Mouse (Mus musculus) cortical plate, adult 2 months (tissue): ENCODE results near the gene Zscan2. TPM values are rescaled to one million over a fixed set of nuclear protein-coding genes. Genes with fewer than 3 reads are reported as not detected.

ENCODE experiments used
- H3K27ac ChIP-seq: fragments of 200-500 bp; 2 replicates; pipeline ENCODE4 v1.5.1; 2012; ENCODE audit warnings: low read length, control low read depth, inconsistent platforms; ENCODE audit not compliant: insufficient read depth
- H3K4me1 ChIP-seq: fragments of 200-500 bp; 2 replicates; pipeline ENCODE4 v1.6.1; 2011; ENCODE audit warnings: low read length; ENCODE audit not compliant: control insufficient read depth, insufficient read depth
- H3K4me3 ChIP-seq: fragments of 200-500 bp; 2 replicates; pipeline ENCODE4 v1.5.1; 2011; ENCODE audit warnings: mild to moderate bottlenecking, low read length, control low read depth; ENCODE audit not compliant: insufficient read depth
- CTCF ChIP-seq: fragments of 200-500 bp; IDR thresholded peaks from 2 replicates; pipeline ENCODE4 v1.5.1; 2011; ENCODE audit warnings: mild to moderate bottlenecking, control low read depth, low read length; ENCODE audit not compliant: insufficient read depth; ENCODE audit errors: extremely low read depth
- POLR2A ChIP-seq: fragments of 200-500 bp; IDR thresholded peaks from 2 replicates; pipeline ENCODE4 v1.6.1; 2011; ENCODE audit warnings: mild to moderate bottlenecking, low read length, control low read depth; ENCODE audit not compliant: insufficient read depth; ENCODE audit errors: extremely low read depth
- polyA plus RNA-seq: library from polyadenylated mRNA; depleted of rRNA; stranded (reverse); fragments of >200 nt; gene quantifications from 2 replicates; pipeline ENCODE4 v1.2.3, GENCODE M21; 2012

Gene Zscan2
- polyA plus RNA-seq, 1 experiment = 11.1 TPM

- Histone ChIP-seq H3K27ac (no peak overlapping the region), H3K4me1 (peaks cover 3% of the 10 kb centered on the region), H3K4me3 (no peak overlapping the region)
- TF ChIP-seq CTCF = no peak
- no peak for TF ChIP-seq POLR2A
Observed at GRCm38 (mm10) chr7:80894815-80895519, 34.2 kb downstream of the Zscan2 start.

DNA sequence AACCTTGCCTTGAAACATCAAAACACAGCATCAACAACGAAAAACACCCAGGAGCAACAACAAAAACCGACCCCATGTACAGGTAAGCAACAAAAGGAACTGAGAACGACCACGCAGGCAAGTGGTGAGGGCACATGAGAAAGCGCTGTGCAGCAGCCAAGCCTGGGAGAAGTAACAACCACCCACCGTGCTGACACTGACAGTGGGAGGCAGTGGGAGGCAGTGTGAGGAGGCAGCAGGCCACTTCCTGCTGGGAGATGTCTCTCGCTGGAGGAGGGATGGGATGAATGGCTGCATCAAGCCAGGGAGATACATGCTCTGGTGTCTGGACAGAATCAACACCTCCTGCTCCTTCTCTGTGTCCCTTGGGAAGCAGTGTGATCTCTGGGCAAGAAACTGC is 36.4 kb downstream of the Zscan2 start:
- Histone ChIP-seq H3K27ac (no peak overlapping the region), H3K4me3 (no peak overlapping the region), H3K4me1 (peaks cover 6% of the 10 kb centered on the region)
- TF ChIP-seq CTCF = no peak
- 0 out of 2 replicates have a peak, but pooled peaks have one; percentile 9 for TF ChIP-seq POLR2A

DNA sequence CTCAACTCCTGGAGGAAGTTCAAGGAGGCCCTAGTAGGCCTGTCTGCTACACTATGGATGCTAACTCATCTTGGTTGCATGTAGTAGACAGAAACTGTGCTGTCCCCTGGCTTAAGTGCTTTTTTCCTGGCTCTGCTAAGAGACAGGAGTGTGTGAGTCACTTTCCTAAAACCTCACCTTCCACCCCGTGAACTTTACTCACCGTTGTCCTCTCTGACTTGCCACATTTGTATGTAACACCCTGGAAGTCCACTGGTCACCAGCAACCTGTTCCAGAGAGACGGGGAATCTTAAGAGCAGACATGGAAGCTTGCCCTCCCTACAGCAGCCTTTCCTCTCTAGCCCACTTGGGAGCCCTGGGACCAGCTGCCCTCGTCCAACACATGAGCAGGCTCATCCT is 37.0 kb downstream of the Zscan2 start:
- TF ChIP-seq POLR2A (no peak), CTCF (no peak)
- H3K4me3 ChIP-seq = no peak overlapping the region
- no peak overlapping the region for H3K27ac ChIP-seq
- peaks cover 6% of the 10 kb centered on the region for H3K4me1 ChIP-seq

DNA sequence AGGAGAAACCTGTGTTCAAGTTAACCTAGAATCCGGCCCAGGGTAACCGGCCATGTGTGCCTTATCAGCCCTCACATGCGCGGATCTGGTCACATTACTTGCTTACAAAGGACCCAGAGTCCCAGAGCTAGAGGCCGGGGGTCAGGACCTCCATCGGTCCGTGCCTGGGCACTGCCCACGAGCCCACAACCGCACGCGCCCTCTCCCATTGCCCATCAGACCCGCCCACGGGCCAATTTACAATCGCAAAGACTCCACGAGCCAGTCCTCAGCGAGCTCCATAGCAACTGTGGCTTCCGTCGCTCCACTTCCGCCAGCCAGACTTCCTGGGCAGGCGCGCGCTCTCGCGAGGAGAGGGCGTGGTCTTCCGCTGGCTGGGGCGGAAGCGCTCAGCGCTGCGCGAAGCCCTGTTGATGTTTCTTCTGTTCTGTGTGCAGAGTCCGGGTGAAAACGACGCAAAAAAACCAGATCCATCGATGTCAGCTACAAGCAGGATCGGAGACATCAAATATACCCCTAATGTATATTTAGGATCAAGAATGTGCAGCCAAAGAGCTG is 40.3 kb downstream of the Zscan2 start, which contains the start of gene Wdr73:
TSS of gene Wdr73 (minus strand) at position 326 of the 558 bp plus-strand sequence.
- H3K4me1 ChIP-seq = peaks cover 8% of the 10 kb centered on the region

DNA sequence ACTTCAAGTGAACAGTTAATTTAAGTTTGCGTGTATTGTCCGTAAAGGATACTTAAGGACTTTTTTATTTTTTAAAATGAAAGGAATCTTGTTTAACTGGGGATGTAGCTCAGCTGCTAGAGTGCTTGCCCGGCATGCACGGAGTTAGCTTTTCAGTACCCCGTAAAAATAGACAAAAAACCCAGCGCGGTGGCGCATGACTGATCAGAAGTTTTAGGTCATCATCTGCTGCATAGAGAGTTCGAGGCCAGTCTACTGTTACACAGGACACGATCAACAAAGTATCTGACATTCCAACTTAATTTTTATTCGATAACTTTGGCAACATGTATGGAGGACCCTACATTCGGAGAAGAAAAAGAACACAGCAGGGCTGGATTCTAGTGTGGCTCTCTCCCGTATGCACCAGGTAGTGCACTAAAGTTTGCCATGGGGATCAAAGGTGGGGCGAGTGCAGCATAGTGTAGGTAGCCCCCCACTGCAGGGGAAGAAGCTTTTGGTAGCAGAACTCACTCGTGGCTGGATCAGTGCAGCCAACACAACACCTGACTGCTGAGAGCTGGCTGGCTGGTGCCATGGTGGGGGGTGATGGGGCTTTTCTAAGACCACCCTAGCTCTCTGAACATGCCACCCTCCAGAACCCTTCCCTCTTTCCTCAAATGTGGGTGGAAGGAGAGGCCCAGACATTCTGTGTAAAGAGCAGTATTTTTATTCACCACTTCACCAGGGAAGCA is 41.0 kb downstream of the Zscan2 start:
- TF ChIP-seq CTCF (no peak), POLR2A (no peak)
- Histone ChIP-seq H3K4me1 (peaks cover 8% of the 10 kb centered on the region), H3K27ac (no peak overlapping the region), H3K4me3 (peak overlapping the region; percentile 80)

More for the DNA sequence above, 40.3 kb downstream of the Zscan2 start, which contains the start of gene Wdr73:
- H3K27ac ChIP-seq = no peak within 1 kb of the TSS
- TF ChIP-seq POLR2A (peak; percentile 90), CTCF (no peak)
- peak within 1 kb of the TSS; percentile 80 for H3K4me3 ChIP-seq

DNA sequence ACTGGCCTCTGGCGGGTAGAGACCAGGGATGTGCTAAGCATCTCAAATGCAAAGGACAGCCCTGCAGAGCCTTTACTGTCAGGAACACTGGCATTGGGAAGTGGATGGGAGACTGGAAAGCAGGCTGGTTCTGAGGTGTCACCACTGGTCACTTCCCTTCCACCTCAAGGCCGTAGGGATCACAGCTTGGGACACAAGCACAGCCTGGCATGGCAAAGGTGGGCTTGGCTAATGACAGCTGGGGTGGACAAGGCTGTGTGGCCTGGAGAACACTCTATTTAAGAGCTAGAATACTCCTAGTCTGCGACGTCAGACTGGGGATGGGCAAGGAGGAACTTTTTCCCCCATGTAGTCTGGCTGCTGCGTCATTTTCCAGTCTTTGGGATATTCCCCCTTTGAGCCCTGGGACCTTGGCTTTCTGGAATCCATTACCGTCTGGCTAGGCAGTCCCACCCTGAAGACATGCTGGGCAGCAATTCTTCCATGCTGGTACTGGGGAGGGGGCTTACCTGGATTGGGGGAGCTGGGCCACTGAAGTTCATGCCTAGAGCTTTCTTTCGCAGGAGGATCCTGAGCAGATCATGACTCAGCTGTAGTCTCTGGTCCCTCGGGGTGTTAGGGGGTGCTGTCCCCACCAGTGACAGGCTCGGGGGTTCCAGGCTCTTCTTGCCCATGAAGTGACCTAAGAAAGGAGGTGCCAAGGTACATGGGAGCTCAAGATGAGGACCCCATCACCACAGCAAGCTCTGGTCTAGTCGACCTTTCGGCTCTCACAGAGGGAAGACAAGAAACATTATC is 43.1 kb downstream of the Zscan2 start:
- no peak for TF ChIP-seq CTCF
- no peak for TF ChIP-seq POLR2A
- H3K4me1 ChIP-seq = peaks cover 5% of the 10 kb centered on the region; the same call in 1 of the 2 replicates

GRCm38 (mm10) chr7:80904921-80905515 is 44.3 kb downstream of the Zscan2 start, which contains the start of gene Nmb:
Nmb (minus strand) TSS chr7:80905076.
- H3K4me3 ChIP-seq = peak within 1 kb of the TSS; percentile 16
- H3K4me1 ChIP-seq = peaks cover 5% of the 10 kb centered on the region; the same call in 1 of the 2 replicates
- TF ChIP-seq POLR2A = no peak
- H3K27ac ChIP-seq = no peak within 1 kb of the TSS

More for the DNA sequence above, 43.1 kb downstream of the Zscan2 start:
- H3K27ac ChIP-seq = no peak overlapping the region
- H3K4me3 ChIP-seq = no peak overlapping the region

GRCm38 (mm10) chr7:80911053-80911452 is 50.3 kb downstream of the Zscan2 start:
- no peak overlapping the region for H3K27ac ChIP-seq
- H3K4me1 ChIP-seq = no peaks in the 10 kb centered on the region
- no peak overlapping the region for H3K4me3 ChIP-seq
- no peak for TF ChIP-seq POLR2A

- Histone ChIP-seq H3K4me3 (no peak overlapping the region), H3K4me1 (no peaks in the 10 kb centered on the region), H3K27ac (no peak overlapping the region)
- no peak for TF ChIP-seq POLR2A
- TF ChIP-seq CTCF = no peak
Observed at GRCm38 (mm10) chr7:80912496-80912895, 51.8 kb downstream of the Zscan2 start.
